Mouse (Mus musculus): ENCODE results near the gene Lpar2.

Gene Lpar2

DNA sequence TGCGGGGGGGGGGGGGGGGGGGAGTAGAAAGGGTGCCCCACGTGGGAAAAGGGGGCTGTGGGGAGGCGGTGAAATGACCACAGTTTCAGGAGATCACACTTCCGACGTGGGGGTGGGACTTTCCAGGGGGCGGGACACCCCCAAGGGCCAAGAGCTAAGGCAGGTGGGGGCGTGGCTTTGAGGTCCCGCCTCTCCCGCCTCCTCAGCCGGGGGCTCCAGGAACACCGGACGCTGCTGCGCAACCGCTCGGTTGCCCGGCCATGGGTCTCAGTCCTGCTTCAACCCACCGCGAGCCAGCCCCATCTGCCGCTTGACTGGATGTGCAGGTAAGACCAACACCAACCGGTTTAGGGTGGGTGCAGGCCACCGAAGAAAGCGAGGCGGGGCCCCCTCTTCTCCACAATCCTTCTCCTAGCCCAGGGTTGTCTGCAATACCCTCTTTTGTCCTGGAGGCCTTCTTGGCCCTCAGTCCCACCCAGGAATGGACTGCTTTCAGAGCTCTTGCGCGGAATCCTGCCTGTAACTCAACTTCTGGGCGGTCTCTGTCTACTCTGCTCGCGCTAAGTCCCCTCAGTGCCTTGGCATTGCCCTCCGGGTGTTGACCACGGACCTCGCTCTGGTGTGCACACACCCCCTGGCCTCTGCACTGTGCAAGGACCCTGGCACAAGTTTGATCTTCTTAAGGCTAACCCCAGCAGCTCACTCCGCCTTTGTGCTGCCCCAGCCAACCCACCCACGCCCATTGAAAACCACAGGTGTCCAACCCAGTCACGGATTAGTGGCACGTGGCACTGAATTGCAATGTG is at the start of gene Lpar2:
Gene Lpar2 (plus strand): TSS at position 44 of the 806 bp plus-strand sequence.
- peak; percentile 47 for DNase-seq (ENCODE audit: low spot score)

DNA sequence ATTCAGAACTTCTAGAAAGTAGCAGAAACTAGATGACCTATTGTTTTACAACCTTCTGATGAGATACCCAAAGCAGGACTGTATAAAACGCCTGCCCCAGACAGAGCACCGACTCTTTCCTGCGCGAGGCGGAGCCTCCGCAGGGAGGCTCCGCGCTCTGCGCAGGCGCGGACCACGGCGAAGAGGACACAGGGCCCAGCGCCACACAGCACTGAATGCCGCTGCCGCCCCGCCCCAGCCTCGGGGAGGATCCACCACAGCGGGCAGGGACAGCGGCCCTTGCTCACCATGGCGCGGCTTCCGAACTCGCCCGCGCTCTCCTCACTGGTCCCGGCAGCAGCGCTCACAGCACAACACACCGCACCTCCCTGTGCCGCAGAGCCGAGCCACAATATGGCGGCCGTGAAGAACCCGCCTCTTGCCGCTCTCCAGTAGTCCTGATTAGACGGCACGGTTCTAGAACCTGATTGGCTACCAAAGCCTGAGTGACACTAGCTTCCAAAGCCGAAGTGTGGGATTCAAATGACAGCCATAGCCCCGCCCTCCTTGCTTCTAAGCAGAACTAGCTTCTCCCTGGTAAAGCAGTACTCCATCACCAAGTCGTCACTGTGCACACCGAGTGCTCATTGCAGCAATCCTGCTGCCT is 47.6 kb upstream of the Lpar2 start, which contains the start of gene Gm20422:
Gene Gm20422 (minus strand): TSS at position 384 of the 646 bp plus-strand sequence.
- peak; percentile 90 for DNase-seq (ENCODE audit: low spot score)

DNA sequence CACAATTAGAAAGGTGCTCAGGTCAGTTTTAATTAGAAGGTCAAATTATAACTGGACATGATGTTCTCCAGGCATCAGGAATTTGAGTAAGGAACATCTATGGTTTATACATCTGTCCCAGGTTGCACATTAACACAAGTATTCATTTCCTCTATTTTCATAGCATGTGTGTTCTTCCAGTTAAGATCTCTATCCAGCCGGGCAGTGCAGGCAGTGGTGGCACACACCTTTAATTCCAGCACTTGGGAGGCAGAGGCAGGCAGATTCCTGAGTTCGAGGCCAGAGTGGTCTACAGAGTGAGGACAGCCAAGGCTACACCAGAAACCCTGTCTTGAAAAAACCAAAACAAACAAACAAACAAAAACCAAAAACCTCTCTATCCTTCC is 47.1 kb upstream of the Lpar2 start:
- no peak for DNase-seq (ENCODE audit: low spot score)

DNA sequence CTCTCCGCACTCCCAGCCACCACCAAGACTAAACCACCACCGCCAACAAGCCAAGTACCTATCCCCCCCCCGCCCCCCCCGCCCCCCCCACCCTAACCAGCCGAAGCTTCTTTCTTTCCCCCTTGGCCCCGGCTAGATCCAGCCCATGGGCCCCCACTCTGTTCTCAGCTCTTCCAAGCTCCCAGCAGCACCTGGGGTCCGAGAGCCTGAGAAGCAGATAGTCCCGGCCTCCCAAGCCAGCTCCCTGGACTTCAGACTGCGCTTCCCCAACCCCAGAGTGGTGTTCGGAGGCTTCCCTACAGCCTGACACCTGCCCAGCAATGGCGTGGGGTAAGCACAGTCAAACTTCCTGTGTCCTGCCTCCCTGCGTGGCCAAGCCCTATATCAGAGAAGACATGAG is 45.1 kb upstream of the Lpar2 start:
- DNase-seq (ENCODE audit: low spot score): no peak

DNA sequence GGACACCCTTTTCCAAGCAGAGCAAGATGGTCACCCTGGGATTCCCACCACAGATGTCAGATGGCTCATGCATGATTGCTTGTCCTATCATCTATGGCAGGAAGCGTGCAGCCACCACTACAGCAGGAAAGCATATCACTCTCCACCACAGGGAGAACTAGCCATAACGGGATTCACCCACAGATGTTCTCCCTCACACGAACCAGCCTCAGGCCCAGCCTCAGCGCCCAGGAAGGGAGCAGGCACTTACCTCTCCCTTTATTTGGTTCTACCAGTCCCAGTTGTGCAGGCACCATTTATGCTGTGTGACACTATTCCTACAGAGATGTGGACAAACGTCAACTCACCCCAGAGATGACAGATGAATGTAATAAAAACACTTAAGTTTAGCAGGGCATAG is 33.1 kb upstream of the Lpar2 start:
- DNase-seq (ENCODE audit: low spot score): no peak

DNA sequence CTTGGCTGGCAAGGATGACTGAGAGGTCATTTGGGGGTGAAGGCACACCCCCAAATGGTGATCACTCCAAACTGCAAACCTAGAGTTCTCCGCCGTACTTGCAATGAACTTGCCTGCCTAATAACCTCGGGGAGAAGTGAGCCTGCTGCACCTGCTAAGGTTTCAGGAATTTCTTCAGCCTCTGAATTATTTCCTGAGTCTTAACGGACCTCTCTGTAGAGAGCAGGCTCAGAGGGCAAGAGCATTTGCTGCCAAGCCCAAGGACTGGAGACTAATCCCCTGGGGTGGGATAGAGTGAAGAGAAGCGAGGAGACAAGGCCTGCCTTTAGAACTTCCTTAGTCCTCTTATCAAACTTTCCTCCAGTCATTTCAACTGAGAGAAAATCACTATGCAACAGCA is 32.5 kb upstream of the Lpar2 start:
- DNase-seq (ENCODE audit: low spot score): no peak

DNA sequence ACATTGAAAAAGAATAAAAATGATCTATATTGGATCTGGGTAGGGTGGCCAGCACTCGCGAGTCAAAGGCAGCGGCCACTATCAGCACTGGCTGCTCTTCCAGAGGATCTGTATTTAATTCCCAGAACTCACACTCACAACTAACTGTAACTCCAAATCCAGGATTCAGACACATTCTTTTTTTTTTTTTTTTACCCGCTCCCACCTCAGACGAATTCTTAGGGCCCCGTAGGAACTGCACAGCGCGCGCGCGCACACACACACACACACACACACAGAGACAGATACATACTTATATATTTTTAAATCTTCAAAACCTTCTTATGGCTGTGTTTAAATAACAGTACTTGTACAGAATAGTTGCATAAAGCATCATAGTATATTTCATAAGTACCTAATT is 31.9 kb upstream of the Lpar2 start:
- no peak for DNase-seq (ENCODE audit: low spot score)

DNA sequence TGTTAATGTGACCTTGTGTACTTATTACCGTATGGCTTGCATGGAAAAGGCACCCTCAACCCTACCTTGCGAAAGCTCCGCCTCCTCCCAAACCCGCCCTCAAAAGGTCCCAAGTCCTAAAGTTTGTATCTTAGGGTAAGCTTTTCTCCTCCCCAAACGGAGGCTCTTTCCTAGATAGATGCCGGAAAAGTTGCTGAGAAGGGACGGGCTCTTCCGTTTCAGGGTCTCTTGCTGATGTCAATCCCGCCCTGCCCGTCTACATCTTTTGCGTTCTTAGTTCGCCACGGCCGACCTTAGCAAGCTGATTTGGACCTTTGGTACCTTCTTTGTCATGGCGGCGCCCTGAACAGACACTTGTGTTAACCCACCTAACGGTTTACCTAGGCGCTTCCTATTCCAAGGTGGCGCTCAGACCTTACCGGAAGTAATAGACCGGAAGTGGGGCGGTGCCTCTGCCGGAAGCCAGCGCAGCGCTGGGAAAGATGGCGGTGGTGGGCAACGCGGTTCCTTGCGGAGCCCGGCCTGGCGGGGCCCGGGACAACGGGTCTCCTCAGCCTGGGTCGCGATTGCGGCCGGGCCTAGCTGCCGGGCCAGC is 31.4 kb upstream of the Lpar2 start, which contains the start of the genes Atp13a1 and Zfp866:
Gene Atp13a1 (plus strand): TSS at position 391 of the 595 bp plus-strand sequence.
Gene Zfp866 (minus strand): TSS at position 406 of the 595 bp plus-strand sequence.
- DNase-seq (ENCODE audit: low spot score): peak; percentile 92

DNA sequence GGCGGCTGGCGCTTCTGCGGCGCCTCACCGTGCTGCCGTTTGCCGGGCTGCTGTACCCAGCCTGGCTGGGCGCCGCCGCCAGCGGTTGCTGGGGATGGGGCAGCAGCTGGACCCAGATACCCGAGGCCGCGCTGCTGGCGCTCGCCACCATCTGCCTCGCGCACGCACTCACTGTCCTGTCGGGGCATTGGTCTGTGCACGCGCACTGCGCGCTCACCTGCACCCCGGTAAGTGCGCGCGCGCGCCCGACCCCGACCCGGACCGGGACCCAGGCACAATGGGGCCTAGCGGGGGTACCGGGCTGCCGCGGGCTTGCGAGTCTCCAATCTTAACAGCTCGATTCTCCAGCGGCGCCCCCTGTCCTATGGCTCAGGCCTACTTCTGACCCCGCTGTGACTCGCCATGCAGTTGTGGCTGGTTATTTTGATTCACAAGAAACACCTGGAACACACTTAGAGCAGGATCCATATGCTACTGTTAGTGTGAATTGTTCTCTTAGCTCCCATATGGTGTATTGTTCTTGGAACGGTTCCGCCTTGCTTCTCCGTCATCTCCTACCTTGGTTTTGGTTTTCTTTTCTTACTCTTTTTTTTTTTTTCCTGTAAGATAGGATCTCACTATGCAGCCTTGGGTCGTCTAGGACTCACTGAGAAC is 30.7 kb upstream of the Lpar2 start:
- DNase-seq (ENCODE audit: low spot score): peak; percentile 24

DNA sequence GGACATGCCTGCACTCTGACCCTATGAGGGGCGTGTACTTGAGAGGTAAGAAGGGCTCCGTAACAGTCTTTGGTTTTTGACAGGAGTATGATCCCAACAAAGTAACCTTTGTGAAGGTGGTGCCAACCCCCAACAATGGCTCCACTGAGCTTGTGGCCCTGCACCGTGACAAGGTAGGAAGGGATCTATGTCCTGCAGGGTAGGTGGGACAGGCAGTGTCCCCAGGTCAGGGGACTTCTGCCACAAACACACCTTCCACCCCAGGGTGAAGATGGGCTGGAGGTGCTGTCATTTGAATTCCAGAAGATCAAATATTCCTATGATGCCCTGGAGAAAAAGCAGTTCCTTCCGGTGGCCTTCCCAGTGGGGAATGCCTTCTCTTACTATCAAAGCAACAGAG is 28.6 kb upstream of the Lpar2 start:
- DNase-seq (ENCODE audit: low spot score): no peak

DNA sequence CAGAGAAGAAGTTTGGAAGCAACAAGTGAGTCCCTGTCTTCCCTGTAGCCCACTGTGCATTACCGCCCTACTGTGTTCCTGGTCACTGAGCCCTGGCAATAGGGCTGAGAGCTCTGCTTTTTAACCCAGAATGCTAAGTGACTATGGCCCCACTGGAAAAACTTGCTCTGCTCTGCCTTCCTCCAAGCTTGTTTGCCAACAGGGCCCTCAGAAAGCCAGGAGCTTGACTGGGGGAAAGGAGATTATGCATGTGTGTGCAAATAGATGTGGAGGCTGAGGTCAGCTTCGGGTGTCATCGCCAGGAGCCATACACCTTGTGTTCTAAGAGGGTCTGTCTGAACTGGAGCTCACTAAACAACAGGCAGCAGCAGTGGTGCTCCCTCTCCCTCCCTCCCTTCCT is 28.1 kb upstream of the Lpar2 start:
- DNase-seq (ENCODE audit: low spot score): no peak

DNA sequence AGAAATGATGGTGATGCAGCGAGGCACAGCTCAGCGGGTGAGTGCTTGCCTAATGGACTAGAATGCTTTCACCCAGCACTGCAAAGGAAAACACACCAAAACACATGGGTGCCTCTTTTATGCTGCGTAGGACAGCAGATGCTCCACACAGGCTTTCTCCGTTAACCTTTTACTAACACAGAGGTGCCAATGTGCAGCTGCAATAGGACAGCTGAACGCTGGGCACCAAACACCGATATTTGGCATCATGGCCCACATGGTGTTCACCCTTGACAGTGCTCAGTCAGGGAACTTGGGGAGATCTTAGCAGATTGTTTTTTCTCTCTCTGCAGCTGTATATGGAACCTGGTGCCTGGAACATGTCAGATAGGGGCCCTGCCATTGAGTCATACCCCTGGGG is 27.3 kb upstream of the Lpar2 start:
- DNase-seq (ENCODE audit: low spot score): no peak

DNA sequence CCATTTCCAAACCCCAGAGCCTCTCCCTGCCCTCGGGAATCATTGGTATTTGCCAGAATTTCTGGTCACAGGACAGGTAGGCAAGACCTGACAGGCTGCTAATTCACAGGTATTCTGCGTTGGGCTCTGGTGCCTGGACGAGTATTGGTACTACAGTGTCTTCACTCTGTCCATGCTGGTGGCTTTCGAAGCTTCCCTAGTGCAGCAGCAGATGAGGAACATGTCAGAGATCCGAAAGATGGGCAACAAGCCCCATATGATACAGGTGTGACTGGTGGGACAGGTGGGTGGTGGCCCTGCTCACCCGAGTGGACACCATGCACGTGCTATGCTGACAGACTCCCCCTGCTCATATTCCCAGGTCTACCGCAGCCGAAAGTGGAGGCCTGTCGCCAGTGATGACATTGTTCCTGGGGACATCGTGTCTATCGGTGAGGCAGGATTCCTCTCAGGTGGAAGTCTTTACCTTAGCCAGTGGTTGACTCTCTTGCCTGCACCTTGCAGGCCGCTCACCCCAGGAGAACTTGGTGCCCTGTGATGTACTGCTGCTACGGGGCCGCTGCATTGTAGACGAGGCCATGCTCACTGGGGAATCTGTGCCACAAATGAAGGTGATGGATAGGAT is 25.4 kb upstream of the Lpar2 start:
- DNase-seq (ENCODE audit: low spot score): no peak

DNA sequence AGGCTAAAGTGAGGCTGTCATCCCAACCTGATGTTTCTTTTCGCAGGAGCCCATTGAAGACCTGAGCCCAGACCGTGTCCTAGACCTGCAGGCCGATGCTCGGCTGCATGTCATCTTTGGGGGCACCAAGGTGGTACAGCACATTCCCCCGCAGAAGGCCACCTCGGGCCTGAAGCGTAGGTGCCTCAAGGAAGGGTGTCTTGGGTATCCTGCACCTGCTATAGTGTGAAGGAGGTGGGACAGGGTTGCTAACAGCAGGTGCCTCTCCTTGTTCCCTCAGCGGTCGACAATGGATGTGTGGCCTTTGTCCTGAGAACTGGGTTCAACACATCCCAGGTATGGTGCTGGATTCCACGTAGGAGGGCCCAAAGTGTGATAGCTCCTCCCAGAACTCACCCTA is 24.6 kb upstream of the Lpar2 start:
- no peak for DNase-seq (ENCODE audit: low spot score)

DNA sequence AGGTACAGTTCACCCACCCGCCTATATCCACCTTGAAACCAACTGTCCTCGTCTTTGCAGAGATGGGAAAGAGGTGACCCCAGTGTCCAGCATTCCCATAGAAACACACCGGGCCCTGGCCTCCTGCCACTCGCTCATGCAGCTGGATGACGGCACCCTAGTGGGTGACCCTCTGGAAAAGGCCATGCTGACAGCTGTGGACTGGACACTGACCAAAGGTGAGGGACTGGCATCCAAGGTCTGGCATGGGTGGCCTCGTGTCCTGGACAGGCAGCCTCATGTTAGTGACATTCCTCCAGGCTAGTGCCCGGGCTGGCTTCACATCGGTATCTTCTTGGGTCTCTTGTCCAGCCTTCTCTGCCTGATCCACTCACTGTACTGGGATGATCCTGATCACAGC is 23.0 kb upstream of the Lpar2 start:
- no peak for DNase-seq (ENCODE audit: low spot score)

DNA sequence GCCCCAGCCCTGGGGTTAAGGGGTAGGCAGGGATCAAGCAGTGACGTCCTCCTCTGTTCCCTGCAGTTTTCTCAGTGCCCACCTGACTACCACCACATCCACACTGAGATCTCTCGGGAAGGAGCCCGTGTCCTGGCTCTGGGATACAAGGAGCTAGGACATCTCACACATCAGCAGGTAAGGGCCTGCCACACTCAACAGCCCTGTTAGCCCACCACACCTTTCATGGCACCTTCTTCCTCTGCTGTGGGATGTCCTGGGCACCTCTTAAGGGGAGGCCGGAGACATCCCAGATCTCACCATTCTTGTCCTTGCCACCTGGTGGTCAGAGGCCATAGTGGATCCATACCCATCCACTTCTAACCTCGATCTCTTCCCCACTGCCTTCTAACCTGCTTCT is 22.3 kb upstream of the Lpar2 start:
- no peak for DNase-seq (ENCODE audit: low spot score)

DNA sequence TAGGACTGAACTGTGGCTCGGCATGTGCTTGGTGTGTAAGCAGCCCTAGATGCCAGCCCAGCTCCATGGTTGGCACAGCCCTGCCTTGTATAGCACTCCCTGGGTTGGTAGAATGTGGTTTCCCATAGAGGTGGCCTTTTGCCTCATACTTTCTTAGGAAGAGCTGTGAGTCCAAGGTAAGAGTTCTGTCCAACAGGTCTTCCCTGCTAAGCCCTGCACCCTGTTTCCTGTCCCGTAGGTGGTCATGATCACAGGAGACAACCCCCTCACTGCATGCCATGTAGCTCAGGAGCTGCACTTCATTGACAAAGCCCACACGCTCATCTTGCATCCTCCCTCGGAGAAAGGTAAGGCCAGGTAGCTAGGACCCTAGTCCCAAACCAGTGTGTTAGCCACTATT is 20.4 kb upstream of the Lpar2 start:
- DNase-seq (ENCODE audit: low spot score): no peak

DNA sequence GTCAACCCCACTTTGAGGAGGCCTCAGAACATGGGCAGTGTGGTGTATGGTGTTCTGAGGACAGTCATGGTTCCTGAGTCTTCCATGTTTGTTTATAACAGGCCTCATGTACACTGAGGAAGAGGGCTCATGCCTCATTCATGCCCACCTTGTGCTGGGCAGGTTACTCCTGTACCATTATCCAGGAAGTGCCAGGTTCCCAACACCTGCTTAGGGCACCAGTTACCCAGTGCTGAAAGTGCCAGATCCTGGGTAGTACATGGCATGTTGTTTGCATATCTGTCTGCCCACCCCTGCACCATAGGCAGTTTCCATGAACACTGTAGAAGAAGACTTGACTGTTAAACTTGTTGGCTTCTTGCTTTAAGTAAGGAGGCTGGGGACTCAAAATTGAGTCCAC is 20.0 kb upstream of the Lpar2 start:
- DNase-seq (ENCODE audit: low spot score): no peak

DNA sequence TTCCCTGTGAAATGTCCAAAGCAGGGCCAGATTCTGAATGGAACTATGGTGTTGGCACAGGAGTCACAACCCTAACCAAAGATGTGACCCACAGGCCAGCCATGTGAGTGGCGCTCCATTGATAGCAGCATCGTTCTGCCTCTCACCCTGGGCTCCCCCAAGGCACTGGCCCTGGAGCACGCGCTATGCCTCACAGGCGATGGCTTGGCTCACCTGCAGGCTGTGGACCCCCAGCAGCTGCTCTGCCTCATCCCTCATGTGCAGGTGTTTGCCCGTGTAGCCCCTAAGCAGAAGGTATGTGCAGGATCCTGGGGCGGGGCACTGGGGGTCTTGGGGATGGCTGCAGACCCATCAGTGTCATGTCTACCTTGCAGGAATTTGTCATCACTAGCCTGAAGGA is 18.9 kb upstream of the Lpar2 start:
- no peak for DNase-seq (ENCODE audit: low spot score)

DNA sequence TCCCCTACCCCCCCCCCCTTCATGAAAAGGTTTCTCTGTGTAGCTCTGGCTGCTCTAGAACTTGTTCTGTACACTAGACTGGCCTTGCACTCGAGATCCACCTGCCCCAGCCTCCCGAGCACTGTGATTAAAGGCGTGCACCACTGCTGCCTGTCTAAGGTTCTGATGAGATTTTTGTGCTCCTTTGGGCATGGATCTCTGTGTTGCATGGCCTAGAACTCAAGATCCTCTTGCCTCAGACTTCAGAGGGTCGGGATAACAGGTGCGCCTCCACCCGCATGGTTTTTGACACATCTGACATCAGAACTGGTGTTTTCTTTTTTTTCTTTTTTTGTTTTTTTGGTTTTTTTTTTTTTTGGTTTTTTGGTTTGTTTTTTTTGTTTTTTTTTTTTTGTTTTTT is 17.7 kb upstream of the Lpar2 start:
- no peak for DNase-seq (ENCODE audit: low spot score)

DNA sequence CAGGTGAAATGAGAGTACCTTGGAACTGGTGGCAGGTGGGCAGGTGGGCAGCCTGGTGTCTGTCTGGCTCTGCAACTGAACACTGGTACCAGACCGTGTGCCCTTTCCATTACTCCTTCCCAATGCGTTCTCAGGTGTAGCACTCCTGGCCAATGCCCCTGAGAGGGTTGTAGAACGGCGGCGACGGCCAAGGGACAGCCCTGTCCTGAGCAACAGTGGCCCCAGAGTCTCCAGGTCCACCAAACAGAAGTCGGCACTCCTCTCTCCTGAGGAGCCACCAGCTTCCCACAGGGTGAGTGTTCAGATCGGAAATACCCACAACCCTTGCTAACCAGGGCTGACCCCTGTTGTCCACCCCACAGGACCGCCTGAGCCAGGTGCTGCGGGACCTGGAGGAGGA is 17.1 kb upstream of the Lpar2 start:
- DNase-seq (ENCODE audit: low spot score): no peak

DNA sequence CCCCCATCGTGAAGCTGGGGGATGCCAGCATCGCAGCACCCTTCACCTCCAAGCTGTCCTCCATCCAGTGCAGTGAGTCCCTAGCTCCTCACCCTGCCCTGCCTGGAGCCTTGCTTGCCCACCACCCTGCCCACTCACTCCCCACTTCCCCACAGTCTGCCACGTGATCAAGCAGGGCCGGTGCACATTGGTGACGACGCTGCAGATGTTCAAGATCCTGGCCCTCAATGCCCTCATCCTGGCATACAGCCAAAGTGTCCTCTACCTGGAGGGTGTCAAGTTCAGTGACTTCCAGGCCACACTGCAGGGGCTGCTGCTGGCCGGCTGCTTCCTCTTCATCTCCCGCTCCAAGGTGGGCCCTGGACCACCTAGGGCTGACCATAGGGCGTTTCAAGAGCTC is 16.7 kb upstream of the Lpar2 start:
- no peak for DNase-seq (ENCODE audit: low spot score)

Measured in T-cell, adult 2 months (primary cell).